Mouse (Mus musculus): ENCODE results near the gene Tmem102.
A peak's percentile ranks its signal among the peaks of the same experiment; 100 is the strongest.

Gene Tmem102

DNA sequence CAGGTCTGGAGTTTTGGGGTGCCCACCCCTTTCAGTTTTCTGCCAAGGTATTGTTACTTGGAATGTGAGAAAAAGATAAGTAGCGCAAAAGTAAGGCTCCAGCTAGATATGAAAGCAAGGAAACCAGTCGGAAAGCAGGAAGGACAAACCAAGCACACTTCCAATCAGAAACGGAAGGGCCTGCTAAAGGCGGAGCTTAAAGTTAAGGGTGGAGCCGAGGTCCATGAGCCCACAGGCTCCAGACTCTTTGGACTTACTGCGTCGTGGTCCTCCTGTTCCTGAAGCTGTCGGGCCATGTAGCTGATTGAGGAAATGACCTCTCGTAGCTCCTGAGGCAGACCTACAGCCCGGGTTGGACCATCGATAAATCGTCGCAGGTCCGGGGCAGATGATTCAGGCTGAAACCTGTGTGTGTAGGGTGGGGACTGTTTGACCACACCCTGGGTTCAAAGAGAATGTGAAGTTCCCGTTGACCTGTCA lies 20.6 kb downstream of the Tmem102 start:
- DNase-seq, result peak; percentile 38

- DNase-seq, result no peak
These were observed 23.6 kb downstream of the Tmem102 start for GRCm38 (mm10) chr11:69781828-69782227.

DNA sequence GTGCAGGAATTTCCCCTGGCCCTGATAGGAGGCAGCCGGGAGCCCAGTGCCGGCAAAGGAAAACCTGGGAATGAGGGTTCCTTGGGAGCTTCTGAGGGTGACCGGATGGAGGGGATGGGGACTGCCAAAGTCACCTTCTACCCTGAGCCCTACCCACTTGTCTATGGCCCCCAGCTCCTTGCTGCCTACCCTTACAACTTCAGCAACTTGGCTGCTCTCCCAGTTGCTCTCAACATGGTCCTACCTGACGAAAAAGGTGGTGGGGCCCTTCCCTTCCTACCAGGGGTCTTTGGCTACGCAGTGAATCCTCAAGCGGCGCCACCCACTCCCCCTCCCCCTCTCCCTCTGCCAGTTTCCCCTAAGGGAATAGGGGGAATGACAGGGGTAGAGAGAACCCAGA lies 26.4 kb downstream of the Tmem102 start:
- DNase-seq, result no peak

GRCm38 (mm10) chr11:69778258-69778982 lies 27.0 kb downstream of the Tmem102 start:
- no peak for DNase-seq

DNA sequence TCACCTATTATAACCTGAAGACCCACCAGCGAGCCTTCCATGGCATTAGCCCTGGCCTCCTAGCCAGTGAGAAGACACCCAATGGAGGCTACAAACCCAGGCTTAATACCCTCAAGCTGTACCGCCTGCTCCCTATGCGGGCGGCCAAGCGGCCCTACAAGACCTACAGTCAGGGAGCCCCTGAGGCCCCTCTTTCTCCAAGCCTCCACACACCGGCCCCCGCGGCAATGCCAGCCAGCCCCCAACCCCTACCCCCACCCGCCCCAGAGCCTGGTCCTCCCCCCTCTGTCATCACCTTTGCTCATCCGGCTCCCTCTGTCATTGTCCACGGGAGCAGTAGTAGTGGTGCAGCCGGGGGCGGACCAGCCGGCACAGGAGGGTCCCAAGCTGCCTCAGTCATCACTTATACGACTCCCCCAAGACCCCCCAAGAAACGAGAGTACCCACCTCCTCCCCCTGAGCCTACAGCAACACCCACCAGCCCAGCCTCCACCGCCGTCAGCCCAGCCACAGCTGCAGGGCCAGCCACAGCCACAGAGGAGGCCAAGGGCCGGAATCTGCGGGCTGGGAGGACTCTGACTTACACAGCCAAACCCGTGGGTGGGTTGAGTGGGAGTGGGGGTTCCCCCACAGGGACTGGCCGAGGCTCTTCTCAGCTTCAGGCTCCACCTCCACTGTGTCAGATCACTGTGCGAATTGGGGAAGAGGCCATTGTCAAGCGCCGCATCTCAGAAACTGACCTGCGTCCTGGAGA lies 27.7 kb downstream of the Tmem102 start:
- DNase-seq, result no peak

DNA sequence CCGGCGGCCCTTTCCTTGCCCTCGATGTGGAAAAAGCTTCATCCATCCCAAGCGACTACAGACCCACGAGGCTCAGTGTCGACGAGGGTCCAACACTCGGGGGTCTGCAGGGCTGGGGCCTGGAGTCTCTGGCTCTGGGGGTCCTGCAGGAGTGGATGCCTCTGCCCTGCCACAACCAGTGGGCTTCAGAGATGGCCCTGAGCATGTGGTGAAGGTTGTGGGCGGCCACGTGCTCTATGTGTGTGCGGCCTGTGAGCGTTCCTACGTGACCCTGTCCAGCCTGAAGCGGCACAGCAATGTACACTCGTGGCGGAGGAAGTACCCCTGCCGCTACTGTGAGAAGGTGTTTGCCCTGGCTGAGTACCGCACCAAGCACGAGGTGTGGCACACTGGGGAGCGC lies 28.9 kb downstream of the Tmem102 start:
- DNase-seq, result no peak

GRCm38 (mm10) chr11:69775716-69776115 lies 29.7 kb downstream of the Tmem102 start:
- DNase-seq, result no peak

GRCm38 (mm10) chr11:69774961-69775360 lies 30.5 kb downstream of the Tmem102 start:
- no peak for DNase-seq

- DNase-seq, result no peak
These were observed 37.9 kb downstream of the Tmem102 start for GRCm38 (mm10) chr11:69767625-69767909.

- DNase-seq, result peak; percentile 24
These were observed 38.4 kb downstream of the Tmem102 start for GRCm38 (mm10) chr11:69766872-69767624.

GRCm38 (mm10) chr11:69766126-69766609 lies 39.3 kb downstream of the Tmem102 start:
- peak; percentile 64 for DNase-seq

GRCm38 (mm10) chr11:69765221-69766125 lies 40.0 kb downstream of the Tmem102 start, which contains the start of gene Zbtb4:
TSS of gene Zbtb4 (plus strand) at chr11:69765912.
- DNase-seq, result peak; percentile 27

DNA sequence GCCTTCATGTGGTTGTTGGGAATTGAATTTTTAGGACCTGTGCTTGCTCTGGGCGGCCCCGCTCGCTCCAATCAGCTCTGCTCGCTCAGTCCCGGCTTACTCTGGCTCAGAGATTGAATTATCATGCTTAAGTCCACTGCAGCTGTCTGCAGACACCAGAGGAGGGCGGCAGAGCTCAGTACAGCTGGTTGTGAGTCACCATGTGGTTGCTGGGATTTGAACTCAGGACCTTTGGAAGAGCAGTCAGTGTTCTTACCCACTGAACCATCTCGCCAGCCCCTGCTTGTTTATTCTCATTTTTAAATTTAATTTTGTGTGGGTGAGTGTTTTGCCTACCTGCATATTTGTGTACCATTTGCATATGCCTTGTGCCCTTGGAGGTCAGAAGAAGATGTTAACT lies 41.9 kb downstream of the Tmem102 start:
- no peak for DNase-seq

- no peak for DNase-seq
These were observed 43.6 kb downstream of the Tmem102 start, which contains the start of gene Slc35g3 for GRCm38 (mm10) chr11:69761868-69762267. TSS of gene Slc35g3 (minus strand) at chr11:69761968.

- DNase-seq, result no peak
These were observed 44.6 kb downstream of the Tmem102 start for GRCm38 (mm10) chr11:69760901-69761200.

DNA sequence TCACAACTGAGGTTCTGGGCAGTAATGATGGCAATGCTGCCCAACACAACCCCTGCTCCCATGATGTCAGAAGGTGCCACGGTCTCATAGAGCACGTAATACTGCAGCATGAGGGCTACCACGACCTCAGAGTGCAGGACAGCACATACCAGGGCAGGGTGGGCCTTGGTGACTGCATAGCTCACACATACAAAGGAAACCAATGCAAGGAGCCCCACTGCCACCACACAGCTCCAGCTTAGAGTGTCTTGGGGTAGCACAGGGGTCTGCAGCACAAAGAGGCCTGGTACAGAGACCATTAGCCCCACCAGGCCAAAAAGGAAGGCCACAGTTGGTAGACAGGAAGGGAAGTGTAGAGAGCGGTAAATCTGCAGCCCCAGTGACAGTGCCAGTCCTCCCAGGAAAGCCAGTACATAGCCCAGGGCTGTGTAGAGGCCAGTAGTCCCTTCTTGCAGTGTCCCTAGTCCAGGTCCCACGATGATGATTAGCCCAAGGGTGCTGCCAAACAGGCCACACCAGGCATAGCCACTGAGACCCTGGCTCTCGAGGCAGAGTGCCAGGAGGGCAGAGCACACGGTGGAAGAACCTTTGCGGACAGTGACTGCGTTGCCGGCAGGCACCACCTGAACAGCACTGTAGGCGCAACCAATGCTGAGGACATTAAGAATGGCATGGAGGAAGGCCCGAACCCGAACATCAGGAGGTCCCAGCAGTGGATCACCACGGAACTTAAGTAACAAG lies 45.1 kb downstream of the Tmem102 start:
- DNase-seq, result no peak

DNA sequence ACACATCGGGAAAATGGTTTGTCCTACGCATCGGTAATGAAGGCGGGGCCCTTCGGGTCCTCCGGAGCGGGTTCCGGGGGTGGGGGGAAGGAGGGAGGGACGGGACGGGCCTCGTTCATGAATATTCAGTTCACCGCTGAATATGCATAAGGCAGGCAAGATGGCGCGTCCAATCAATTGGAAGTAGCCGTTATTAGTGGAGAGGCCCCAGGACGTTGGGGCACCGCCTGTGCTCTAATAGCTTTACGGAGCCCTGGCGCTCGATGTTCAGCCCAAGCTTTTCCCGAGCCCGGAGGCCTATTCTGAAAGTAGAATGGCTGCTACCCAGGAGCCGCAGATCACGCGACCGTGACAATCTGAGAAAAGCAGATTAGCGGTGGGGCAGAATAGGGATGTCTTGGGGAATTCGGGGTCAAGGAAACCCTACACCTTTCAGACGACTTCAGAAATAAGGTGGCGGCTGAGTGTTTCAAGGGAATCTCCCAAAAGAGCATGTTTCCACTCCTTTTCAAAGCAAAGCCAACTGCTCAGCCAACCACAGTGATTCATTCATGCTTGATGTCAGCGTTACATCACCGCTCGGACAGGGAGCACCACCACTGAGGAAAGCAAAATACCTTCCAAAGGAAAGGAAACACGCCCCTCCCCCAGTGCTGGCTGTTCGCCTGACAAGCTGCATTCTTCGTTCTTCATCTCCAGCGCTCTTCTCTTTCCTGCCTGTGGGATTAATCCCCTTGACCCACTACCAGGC lies 46.3 kb downstream of the Tmem102 start:
- peak; percentile 93 for DNase-seq

- peak; percentile 96 for DNase-seq
These were observed 46.9 kb downstream of the Tmem102 start, which contains the start of gene Polr2a for GRCm38 (mm10) chr11:69758478-69758970. TSS of gene Polr2a (minus strand) at chr11:69758637.

DNA sequence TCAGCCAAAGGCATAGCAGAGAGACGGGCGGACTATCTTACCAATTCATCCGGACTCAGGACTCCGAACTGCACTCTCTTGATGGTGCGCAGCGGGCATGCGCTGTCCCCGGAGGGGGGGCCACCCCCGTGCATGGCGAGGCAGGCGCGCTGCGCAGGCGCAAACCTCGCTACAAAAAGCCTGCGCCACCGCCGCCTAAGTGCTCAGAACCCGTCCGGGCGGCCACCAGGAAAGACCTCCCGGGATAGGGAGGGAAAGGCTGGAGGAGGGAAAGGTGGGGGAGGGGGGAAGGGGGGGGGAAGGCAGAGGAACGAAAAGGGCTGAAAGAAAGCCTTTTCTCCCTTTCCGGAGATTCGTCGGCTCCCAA lies 47.4 kb downstream of the Tmem102 start:
- DNase-seq, result peak; percentile 95

GRCm38 (mm10) chr11:69757303-69758089 lies 47.9 kb downstream of the Tmem102 start:
- no peak for DNase-seq
